Mouse (Mus musculus) lung, embryonic 15.5 days (tissue): ENCODE results near the gene Prr19. TPM values are rescaled to one million over a fixed set of nuclear protein-coding genes. Genes with fewer than 3 reads are reported as not detected.
"Not testable (repeated sequence)": the region's sequence is repeated elsewhere in the genome, so short reads cannot be mapped to it uniquely, and the experiment has no call there.

ENCODE experiments used
- ATAC-seq: fragments of 200-750 bp; cut with Nextera tagmentation; 2 replicates; pipeline ENCODE4 v1.8.0; 2017; ENCODE audit warnings: moderate number of reproducible peaks, borderline replicate concordance; ENCODE audit not compliant: low FRiP score, low TSS enrichment; ENCODE audit errors: extremely low read depth
- H3K27ac ChIP-seq: fragments of 300-500 bp; sonication (generic); 2 replicates; pipeline ENCODE4 v1.5.1; 2015; ENCODE audit warnings: moderate library complexity, mild to moderate bottlenecking, inconsistent platforms
- H3K27me3 ChIP-seq: fragments of 300-500 bp; sonication (generic); 2 replicates; pipeline ENCODE4 v1.6.1; 2015; ENCODE audit warnings: inconsistent platforms
- H3K36me3 ChIP-seq: fragments of 300-500 bp; sonication (generic); 2 replicates; pipeline ENCODE4 v1.6.1; 2015; ENCODE audit warnings: inconsistent platforms
- H3K4me1 ChIP-seq: fragments of 300-500 bp; sonication (generic); 2 replicates; pipeline ENCODE4 v1.6.1; 2015; ENCODE audit warnings: inconsistent platforms
- H3K4me2 ChIP-seq: fragments of 300-500 bp; sonication (generic); 2 replicates; pipeline ENCODE4 v1.6.1; 2015; ENCODE audit warnings: inconsistent platforms, mild to moderate bottlenecking, moderate library complexity
- H3K4me3 ChIP-seq: fragments of 300-500 bp; sonication (generic); 2 replicates; pipeline ENCODE4 v1.5.1; 2015; ENCODE audit warnings: mild to moderate bottlenecking, inconsistent platforms
- H3K9ac ChIP-seq: fragments of 300-500 bp; sonication (generic); 2 replicates; pipeline ENCODE4 v1.6.1; 2015; ENCODE audit warnings: inconsistent platforms
- H3K9me3 ChIP-seq: fragments of 300-500 bp; sonication (generic); 2 replicates; pipeline ENCODE4 v1.6.1; 2016; ENCODE audit warnings: inconsistent platforms
- WGBS: fragments of 180-500 bp; shearing (Covaris S2); methylation state at CpG from one replicate; pipeline ENCODE4 v1.1.7; 2015; 5-methylcytosine and 5-hydroxymethylcytosine counted together
- polyA plus RNA-seq: library from polyadenylated mRNA; unstranded; fragments of >200 nt; fragmentation: Nextera tagmentation; extraction: Ambion mirVana; gene quantifications from 2 replicates; pipeline ENCODE4 v1.2.1, GENCODE M21; 2015

The Prr19 gene
- 0.27 and 0.38 TPM in 2 replicates for polyA plus RNA-seq

- Histone ChIP-seq H3K4me1 (peaks cover 16% of the 10 kb centered on the region), H3K36me3 (no peaks in the 10 kb centered on the region), H3K9me3 (no peaks in the 10 kb centered on the region), H3K4me3 (no peak within 1 kb of the TSS), H3K4me2 (no peak within 1 kb of the TSS), H3K27ac (no peak within 1 kb of the TSS), H3K9ac (no peak within 1 kb of the TSS), H3K27me3 (peaks cover 11% of the 10 kb centered on the region)
- no peak for ATAC-seq
- WGBS: 58% methylated on average over 19 of the region's 19 CpGs
Observed at GRCm38 (mm10) chr7:25301063-25301462, at the start of gene Prr19. Gene Prr19 (plus strand): TSS chr7:25301411.

DNA sequence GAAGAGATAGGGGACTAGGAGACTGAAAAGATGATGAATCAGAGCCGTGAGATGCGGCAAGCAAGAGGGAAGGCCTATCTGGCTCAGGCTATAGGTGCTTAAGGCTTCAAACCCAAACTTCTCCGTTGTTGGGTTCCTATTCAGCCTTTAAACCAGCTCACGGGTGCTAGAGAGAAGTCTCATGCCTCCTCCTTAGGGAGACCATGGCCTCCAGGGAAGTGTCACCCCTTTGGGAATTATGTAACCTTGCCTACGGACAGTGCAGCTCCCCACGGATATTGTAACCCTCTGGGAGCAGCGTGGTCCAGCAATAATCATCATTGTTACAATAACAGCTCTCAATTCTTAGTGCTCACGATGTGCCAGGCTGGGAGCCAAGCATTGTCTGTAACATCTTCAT lies 49.4 kb upstream of the Prr19 start:
- Histone ChIP-seq H3K4me2 (peak overlapping the region; percentile 90), H3K4me3 (peak overlapping the region; percentile 99), H3K9ac (peak overlapping the region; percentile 60), H3K27me3 (no peaks in the 10 kb centered on the region), H3K27ac (peak overlapping the region; percentile 99), H3K9me3 (no peaks in the 10 kb centered on the region), H3K36me3 (no peaks in the 10 kb centered on the region), H3K4me1 (peaks cover 33% of the 10 kb centered on the region)
- no peak for ATAC-seq
- 26% methylated on average over 8 of the region's 8 CpGs for WGBS

GRCm38 (mm10) chr7:25261896-25262295 lies 39.3 kb upstream of the Prr19 start:
- H3K36me3 ChIP-seq: no peaks in the 10 kb centered on the region
- H3K4me2 ChIP-seq: no peak overlapping the region
- 75% methylated on average over 1 of the region's 1 CpGs for WGBS
- ATAC-seq: no peak
- H3K4me1 ChIP-seq: peaks cover 2% of the 10 kb centered on the region; the same call in 1 of the 2 replicates
- H3K27ac ChIP-seq: no peak overlapping the region
- H3K9me3 ChIP-seq: no peaks in the 10 kb centered on the region
- no peak overlapping the region for H3K4me3 ChIP-seq
- H3K27me3 ChIP-seq: no peaks in the 10 kb centered on the region
- H3K9ac ChIP-seq: no peak overlapping the region

GRCm38 (mm10) chr7:25263968-25264870 lies 37.0 kb upstream of the Prr19 start:
- 27% methylated on average over 17 of the region's 17 CpGs for WGBS
- no peak overlapping the region for H3K4me2 ChIP-seq
- H3K9ac ChIP-seq: no peak overlapping the region
- no peaks in the 10 kb centered on the region for H3K9me3 ChIP-seq
- peaks cover 10% of the 10 kb centered on the region for H3K4me1 ChIP-seq
- H3K4me3 ChIP-seq: no peak overlapping the region
- no peaks in the 10 kb centered on the region for H3K36me3 ChIP-seq
- H3K27ac ChIP-seq: no peak overlapping the region
- no peak for ATAC-seq
- no peaks in the 10 kb centered on the region for H3K27me3 ChIP-seq

DNA sequence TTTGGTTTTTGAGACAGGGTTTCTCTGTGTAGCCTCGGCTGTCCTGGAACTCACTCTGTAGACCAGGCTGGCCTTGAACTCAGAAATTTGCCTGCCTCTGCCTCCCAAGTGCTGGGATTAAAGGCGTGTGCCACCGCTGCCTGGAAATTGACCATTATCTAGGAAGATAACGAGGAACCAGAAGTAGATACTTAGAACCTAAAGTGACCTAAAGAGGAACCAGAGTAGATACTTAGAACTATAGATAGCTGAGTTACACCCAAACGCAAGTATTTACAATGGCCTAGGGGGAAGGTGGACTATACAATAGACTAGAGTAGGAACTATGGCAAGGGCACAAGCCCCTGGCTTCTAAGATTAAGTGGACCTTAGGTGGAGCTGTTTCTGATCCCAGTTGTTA lies 35.5 kb upstream of the Prr19 start:
- H3K9me3 ChIP-seq, H3K9ac ChIP-seq, H3K27me3 ChIP-seq, ATAC-seq, H3K4me2 ChIP-seq, H3K27ac ChIP-seq, H3K4me3 ChIP-seq, H3K36me3 ChIP-seq: not testable (repeated sequence)
- WGBS: 86% methylated on average over 5 of the region's 5 CpGs
- H3K4me1 ChIP-seq: peaks cover 19% of the 10 kb centered on the region

- 86% methylated on average over 8 of the region's 8 CpGs for WGBS
- Histone ChIP-seq H3K9ac (no peak overlapping the region), H3K4me3 (no peak overlapping the region), H3K4me1 (peaks cover 19% of the 10 kb centered on the region), H3K36me3 (peaks cover 4% of the 10 kb centered on the region; the same call in 1 of the 2 replicates), H3K27me3 (no peaks in the 10 kb centered on the region), H3K9me3 (no peaks in the 10 kb centered on the region), H3K27ac (no peak overlapping the region), H3K4me2 (peak overlapping the region; percentile 65; the same call in 1 of the 2 replicates)
- no peak for ATAC-seq
Observed at GRCm38 (mm10) chr7:25266180-25266962, 34.8 kb upstream of the Prr19 start.

GRCm38 (mm10) chr7:25267301-25267750 lies 33.9 kb upstream of the Prr19 start, which contains the start of gene Cic:
Gene Cic (plus strand): TSS chr7:25267704.
- peak; percentile 88 for ATAC-seq

GRCm38 (mm10) chr7:25267751-25268463 lies 33.3 kb upstream of the Prr19 start:
- peaks cover 19% of the 10 kb centered on the region for H3K4me1 ChIP-seq
- peak overlapping the region; percentile 76 for H3K9ac ChIP-seq
- H3K4me2 ChIP-seq: peak overlapping the region; percentile 65
- ATAC-seq: peak; percentile 95
- H3K27me3 ChIP-seq: no peaks in the 10 kb centered on the region
- peak overlapping the region; percentile 73 for H3K4me3 ChIP-seq
- peak overlapping the region; percentile 94 for H3K27ac ChIP-seq
- H3K9me3 ChIP-seq: no peaks in the 10 kb centered on the region
- H3K36me3 ChIP-seq: peaks cover 16% of the 10 kb centered on the region; the same call in 1 of the 2 replicates
- under 1% methylated on average over 33 of the region's 33 CpGs for WGBS

More at GRCm38 (mm10) chr7:25267301-25267750, 33.9 kb upstream of the Prr19 start, which contains the start of gene Cic:
- no peaks in the 10 kb centered on the region for H3K27me3 ChIP-seq
- peaks cover 19% of the 10 kb centered on the region for H3K4me1 ChIP-seq
- peak within 1 kb of the TSS; percentile 94 for H3K27ac ChIP-seq
- H3K9me3 ChIP-seq: no peaks in the 10 kb centered on the region
- peak within 1 kb of the TSS; percentile 65 for H3K4me2 ChIP-seq
- WGBS: 0% methylated on average over 29 of the region's 29 CpGs
- H3K36me3 ChIP-seq: peaks cover 13% of the 10 kb centered on the region; the same call in 1 of the 2 replicates
- peak within 1 kb of the TSS; percentile 76 for H3K9ac ChIP-seq
- H3K4me3 ChIP-seq: peak within 1 kb of the TSS; percentile 73

DNA sequence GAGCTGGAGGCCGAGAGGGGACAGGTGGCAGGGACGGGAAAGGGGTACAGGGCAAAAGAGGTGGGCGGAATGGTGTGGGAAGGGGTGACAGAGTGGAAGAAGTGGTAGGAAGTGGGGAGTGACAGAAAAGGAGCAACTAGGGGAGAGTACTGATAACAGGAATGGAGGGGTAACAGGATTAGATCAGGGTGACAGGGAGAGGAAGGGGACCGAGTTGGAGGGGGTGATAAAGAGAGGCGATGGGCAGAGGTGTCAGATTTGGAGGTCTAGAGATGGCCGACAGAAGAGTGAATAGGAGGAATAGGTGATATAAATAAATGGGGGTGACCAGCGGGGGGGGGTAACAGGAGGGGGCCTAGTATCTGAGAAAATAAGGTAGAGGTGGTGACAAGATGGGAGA lies 32.6 kb upstream of the Prr19 start:
- H3K9me3 ChIP-seq: no peaks in the 10 kb centered on the region
- peak overlapping the region; percentile 73 for H3K4me3 ChIP-seq
- H3K9ac ChIP-seq: peak overlapping the region; percentile 76
- peaks cover 16% of the 10 kb centered on the region; the same call in 1 of the 2 replicates for H3K36me3 ChIP-seq
- no peak for ATAC-seq
- H3K27me3 ChIP-seq: no peaks in the 10 kb centered on the region
- 1% methylated on average over 7 of the region's 7 CpGs for WGBS
- peak overlapping the region; percentile 74 for H3K27ac ChIP-seq
- peaks cover 23% of the 10 kb centered on the region for H3K4me1 ChIP-seq
- H3K4me2 ChIP-seq: peak overlapping the region; percentile 56

DNA sequence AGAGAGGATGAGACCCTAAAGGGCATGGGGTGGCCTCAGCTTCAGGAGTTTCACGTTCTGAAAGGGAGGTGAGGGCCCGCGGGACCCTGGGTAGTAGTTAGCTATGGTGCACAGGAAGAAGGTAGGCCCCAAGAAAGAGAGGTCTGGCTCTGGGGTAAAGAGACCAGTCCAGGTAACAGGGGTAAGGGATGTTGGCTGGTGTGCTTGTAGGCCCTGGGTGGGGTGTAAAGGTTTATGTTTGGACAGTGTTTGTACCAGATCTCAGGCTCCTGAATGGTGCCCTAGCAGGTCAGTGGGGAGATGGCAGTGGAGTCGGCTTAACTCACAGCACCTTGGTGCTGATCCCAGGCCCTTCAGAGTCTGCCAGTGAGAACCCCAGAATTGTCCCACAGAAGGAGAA lies 32.2 kb upstream of the Prr19 start:
- WGBS: 32% methylated on average over 4 of the region's 4 CpGs
- peak overlapping the region; percentile 56 for H3K4me2 ChIP-seq
- no peak for ATAC-seq
- H3K36me3 ChIP-seq: peaks cover 16% of the 10 kb centered on the region; the same call in 1 of the 2 replicates
- peak overlapping the region; percentile 76 for H3K9ac ChIP-seq
- H3K27me3 ChIP-seq: no peaks in the 10 kb centered on the region
- H3K27ac ChIP-seq: peak overlapping the region; percentile 31
- H3K4me3 ChIP-seq: peak overlapping the region; percentile 73
- H3K4me1 ChIP-seq: peaks cover 24% of the 10 kb centered on the region
- no peaks in the 10 kb centered on the region for H3K9me3 ChIP-seq
